Mouse (Mus musculus): ENCODE data around the gene Pabpn1. TPM values are rescaled to one million over a fixed set of nuclear protein-coding genes. Genes with fewer than 3 reads are reported as not detected.

The Pabpn1 gene
- polyA plus RNA-seq, 1 experiment = 317 TPM

GRCm38 (mm10) chr14:54913343-54913742, 21.0 kb downstream of the Pabpn1 start:
- no peak overlapping the region for H3K27ac ChIP-seq (ENCODE audit: insufficient read depth, low read length)
- no peaks in the 10 kb centered on the region for H3K9me3 ChIP-seq (replicated peaks; ENCODE audit: control insufficient read depth, insufficient read depth, low read length, poor library complexity, severe bottlenecking)
- peaks cover 3% of the 10 kb centered on the region for H3K4me1 ChIP-seq (ENCODE audit: control insufficient read depth, insufficient read depth, low read length)
- peaks cover 13% of the 10 kb centered on the region; the same call in 1 of the 2 replicates for H3K36me3 ChIP-seq (ENCODE audit: control insufficient read depth, insufficient read depth, low read length, poor library complexity, severe bottlenecking)
- peaks cover 3% of the 10 kb centered on the region; the same call in 1 of the 2 replicates for H3K27me3 ChIP-seq (ENCODE audit: control insufficient read depth, insufficient read depth, low read length, poor library complexity, severe bottlenecking)
- H3K4me3 ChIP-seq (ENCODE audit: low read depth, low read length) = peak overlapping the region; percentile 82
- TF ChIP-seq CTCF (IDR thresholded peaks at IDR 0.05; ENCODE audit: low read depth, low read length) (no peak), POLR2A (IDR thresholded peaks at IDR 0.05; ENCODE audit: insufficient read depth, low read length) (no peak), EP300 (IDR thresholded peaks at IDR 0.05; ENCODE audit: insufficient read depth, low read depth, low read length) (no peak)
- H3K9ac ChIP-seq (ENCODE audit: low read depth, poor library complexity, severe bottlenecking) = peak overlapping the region; percentile 85

- Histone ChIP-seq H3K27me3 (ENCODE audit: control insufficient read depth, insufficient read depth, low read length, poor library complexity, severe bottlenecking) (no peaks in the 10 kb centered on the region), H3K4me3 (ENCODE audit: low read depth, low read length) (no peak overlapping the region), H3K27ac (ENCODE audit: insufficient read depth, low read length) (no peak overlapping the region), H3K36me3 (ENCODE audit: control insufficient read depth, insufficient read depth, low read length, poor library complexity, severe bottlenecking) (peaks cover 16% of the 10 kb centered on the region; the same call in 1 of the 2 replicates), H3K9me3 (replicated peaks; ENCODE audit: control insufficient read depth, insufficient read depth, low read length, poor library complexity, severe bottlenecking) (no peaks in the 10 kb centered on the region; the same call in 1 of the 2 replicates), H3K4me1 (ENCODE audit: control insufficient read depth, insufficient read depth, low read length) (peaks cover 3% of the 10 kb centered on the region), H3K9ac (ENCODE audit: low read depth, poor library complexity, severe bottlenecking) (no peak overlapping the region)
- TF ChIP-seq EP300 (IDR thresholded peaks at IDR 0.05; ENCODE audit: insufficient read depth, low read depth, low read length) (no peak), CTCF (IDR thresholded peaks at IDR 0.05; ENCODE audit: low read depth, low read length) (no peak), POLR2A (IDR thresholded peaks at IDR 0.05; ENCODE audit: insufficient read depth, low read length) (no peak)
These were observed 27.9 kb downstream of the Pabpn1 start for GRCm38 (mm10) chr14:54920076-54920685.

GRCm38 (mm10) chr14:54924641-54925348, 32.5 kb downstream of the Pabpn1 start:
- peaks cover 9% of the 10 kb centered on the region for H3K4me1 ChIP-seq (ENCODE audit: control insufficient read depth, insufficient read depth, low read length)
- peak overlapping the region; percentile 86 for H3K27ac ChIP-seq (ENCODE audit: insufficient read depth, low read length)
- peak overlapping the region; percentile 89 for H3K9ac ChIP-seq (ENCODE audit: low read depth, poor library complexity, severe bottlenecking)
- H3K9me3 ChIP-seq (replicated peaks; ENCODE audit: control insufficient read depth, insufficient read depth, low read length, poor library complexity, severe bottlenecking) = no peaks in the 10 kb centered on the region; the same call in 1 of the 2 replicates
- no peaks in the 10 kb centered on the region for H3K36me3 ChIP-seq (ENCODE audit: control insufficient read depth, insufficient read depth, low read length, poor library complexity, severe bottlenecking)
- no peaks in the 10 kb centered on the region for H3K27me3 ChIP-seq (ENCODE audit: control insufficient read depth, insufficient read depth, low read length, poor library complexity, severe bottlenecking)
- TF ChIP-seq CTCF (IDR thresholded peaks at IDR 0.05; ENCODE audit: low read depth, low read length) = no peak
- peak; percentile 60 for TF ChIP-seq POLR2A (IDR thresholded peaks at IDR 0.05; ENCODE audit: insufficient read depth, low read length)
- TF ChIP-seq EP300 (IDR thresholded peaks at IDR 0.05; ENCODE audit: insufficient read depth, low read depth, low read length) = 0 out of 2 replicates have a peak, but pooled peaks have one; percentile 22
- peak overlapping the region; percentile 69 for H3K4me3 ChIP-seq (ENCODE audit: low read depth, low read length)

GRCm38 (mm10) chr14:54925349-54926342, 33.3 kb downstream of the Pabpn1 start, which contains the start of gene Efs:
TSS of gene Efs (minus strand) at chr14:54926126.
- H3K27ac ChIP-seq (ENCODE audit: insufficient read depth, low read length) = peak within 1 kb of the TSS; percentile 86
- no peaks in the 10 kb centered on the region for H3K36me3 ChIP-seq (ENCODE audit: control insufficient read depth, insufficient read depth, low read length, poor library complexity, severe bottlenecking)
- peaks cover 13% of the 10 kb centered on the region for H3K4me1 ChIP-seq (ENCODE audit: control insufficient read depth, insufficient read depth, low read length)
- H3K4me3 ChIP-seq (ENCODE audit: low read depth, low read length) = peak within 1 kb of the TSS; percentile 69
- TF ChIP-seq EP300 (IDR thresholded peaks at IDR 0.05; ENCODE audit: insufficient read depth, low read depth, low read length) (no peak), CTCF (IDR thresholded peaks at IDR 0.05; ENCODE audit: low read depth, low read length) (no peak), POLR2A (IDR thresholded peaks at IDR 0.05; ENCODE audit: insufficient read depth, low read length) (no peak)
- H3K9me3 ChIP-seq (replicated peaks; ENCODE audit: control insufficient read depth, insufficient read depth, low read length, poor library complexity, severe bottlenecking) = no peaks in the 10 kb centered on the region; the same call in 1 of the 2 replicates
- no peaks in the 10 kb centered on the region for H3K27me3 ChIP-seq (ENCODE audit: control insufficient read depth, insufficient read depth, low read length, poor library complexity, severe bottlenecking)
- H3K9ac ChIP-seq (ENCODE audit: low read depth, poor library complexity, severe bottlenecking) = peak within 1 kb of the TSS; percentile 89

GRCm38 (mm10) chr14:54926401-54927158, 34.3 kb downstream of the Pabpn1 start:
- H3K27me3 ChIP-seq (ENCODE audit: control insufficient read depth, insufficient read depth, low read length, poor library complexity, severe bottlenecking) = no peaks in the 10 kb centered on the region
- H3K36me3 ChIP-seq (ENCODE audit: control insufficient read depth, insufficient read depth, low read length, poor library complexity, severe bottlenecking) = no peaks in the 10 kb centered on the region
- H3K9ac ChIP-seq (ENCODE audit: low read depth, poor library complexity, severe bottlenecking) = peak overlapping the region; percentile 89
- TF ChIP-seq EP300 (IDR thresholded peaks at IDR 0.05; ENCODE audit: insufficient read depth, low read depth, low read length) (peak; percentile 43; the same call in 1 of the 2 replicates), POLR2A (IDR thresholded peaks at IDR 0.05; ENCODE audit: insufficient read depth, low read length) (no peak)
- H3K9me3 ChIP-seq (replicated peaks; ENCODE audit: control insufficient read depth, insufficient read depth, low read length, poor library complexity, severe bottlenecking) = no peaks in the 10 kb centered on the region; the same call in 1 of the 2 replicates
- peak overlapping the region; percentile 69 for H3K4me3 ChIP-seq (ENCODE audit: low read depth, low read length)
- H3K27ac ChIP-seq (ENCODE audit: insufficient read depth, low read length) = peak overlapping the region; percentile 86
- H3K4me1 ChIP-seq (ENCODE audit: control insufficient read depth, insufficient read depth, low read length) = peaks cover 10% of the 10 kb centered on the region

All from ES-Bruce4 (cell line).